Mouse (Mus musculus) myocyte (in vitro differentiated cells): ENCODE results near the gene Prdm11. TPM values are rescaled to one million over a fixed set of nuclear protein-coding genes. Genes with fewer than 3 reads are reported as not detected.
A peak's percentile ranks its signal among the peaks of the same experiment; 100 is the strongest.

Source experiments
- H3K27me3 ChIP-seq: one replicate; pipeline ENCODE4 v1.6.1; 2011; ENCODE audit not compliant: control insufficient read depth, insufficient read depth, insufficient read length
- H3K36me3 ChIP-seq: one replicate; pipeline ENCODE4 v1.6.1; 2011; ENCODE audit not compliant: control insufficient read depth, insufficient read depth
- H3K4me2 ChIP-seq: one replicate; pipeline ENCODE4 v1.6.1; 2011; ENCODE audit warnings: low read depth, control low read depth
- H3K4me3 ChIP-seq: one replicate; pipeline ENCODE4 v1.5.1; 2011; ENCODE audit warnings: mild to moderate bottlenecking, control low read depth, moderate library complexity
- H3K79me2 ChIP-seq: one replicate; pipeline ENCODE4 v1.6.1; 2011; ENCODE audit not compliant: control insufficient read depth, insufficient read depth
- H3ac ChIP-seq: one replicate; pipeline ENCODE4 v1.6.1; 2011; ENCODE audit not compliant: control insufficient read depth, insufficient read length
- CEBPB ChIP-seq: IDR thresholded peaks from 2 replicates; pipeline ENCODE4 v1.6.1; 2011; ENCODE audit warnings: mild to moderate bottlenecking, moderate library complexity; ENCODE audit not compliant: poor library complexity, insufficient read depth, severe bottlenecking
- E2F4 ChIP-seq: IDR thresholded peaks from one replicate; pipeline ENCODE4 v1.6.1; 2011; ENCODE audit warnings: mild to moderate bottlenecking, control low read depth, moderate library complexity; ENCODE audit not compliant: insufficient read depth
- MAX ChIP-seq: IDR thresholded peaks from one replicate; pipeline ENCODE4 v1.6.1; 2011; ENCODE audit warnings: low read depth, mild to moderate bottlenecking, control low read depth
- MYOD1 ChIP-seq, 3 experiments: IDR thresholded peaks; one replicate each; pipeline ENCODE4 v1.6.1; 2011; ENCODE audit warnings: control low read depth in 2 of 3, low read depth in 2 of 3, mild to moderate bottlenecking in 2 of 3, moderate library complexity in 1 of 3; ENCODE audit not compliant: insufficient read length in 2 of 3, control insufficient read depth in 1 of 3
- MYOG ChIP-seq, 3 experiments: IDR thresholded peaks; one replicate each; pipeline ENCODE4 v1.6.1; 2011; ENCODE audit warnings: control low read depth in 2 of 3, low read depth in 2 of 3, mild to moderate bottlenecking in 2 of 3; ENCODE audit not compliant: insufficient read length in 2 of 3, control insufficient read depth in 1 of 3, insufficient read depth in 1 of 3
- POLR2A ChIP-seq: IDR thresholded peaks from one replicate; pipeline ENCODE4 v1.6.1; 2011; ENCODE audit warnings: low read depth, mild to moderate bottlenecking, control low read depth, moderate library complexity; ENCODE audit not compliant: insufficient read length
- POLR2AphosphoS2 ChIP-seq: IDR thresholded peaks from one replicate; pipeline ENCODE4 v1.6.1; 2011; ENCODE audit warnings: low read depth, control low read depth; ENCODE audit not compliant: insufficient read length
- REST ChIP-seq: IDR thresholded peaks from one replicate; pipeline ENCODE4 v1.6.1; 2011; ENCODE audit warnings: mild to moderate bottlenecking, control low read depth, moderate library complexity; ENCODE audit not compliant: insufficient read depth, insufficient read length
- SRF ChIP-seq: IDR thresholded peaks from one replicate; pipeline ENCODE4 v1.6.1; 2011; ENCODE audit warnings: low read depth; ENCODE audit not compliant: control insufficient read depth, insufficient read length
- TCF12 ChIP-seq: IDR thresholded peaks from one replicate; pipeline ENCODE4 v1.6.1; 2011; ENCODE audit warnings: mild to moderate bottlenecking, control low read depth; ENCODE audit not compliant: poor library complexity, insufficient read depth, severe bottlenecking
- TCF3 ChIP-seq: IDR thresholded peaks from one replicate; pipeline ENCODE4 v1.6.1; 2011; ENCODE audit warnings: low read depth, control low read depth; ENCODE audit not compliant: insufficient read length
- USF1 ChIP-seq: IDR thresholded peaks from one replicate; pipeline ENCODE4 v1.6.1; 2011; ENCODE audit warnings: low read depth, mild to moderate bottlenecking, control low read depth, moderate library complexity
- polyA plus RNA-seq: library from polyadenylated mRNA; unstranded; fragments of >200 nt; fragmentation: generic; extraction: Trizol; gene quantifications from one replicate; pipeline ENCODE4 v1.2.1, GENCODE M21; 2012; ENCODE audit warnings: missing spikeins

Gene Prdm11
- polyA plus RNA-seq, 1 experiment, result 0.78 TPM

DNA sequence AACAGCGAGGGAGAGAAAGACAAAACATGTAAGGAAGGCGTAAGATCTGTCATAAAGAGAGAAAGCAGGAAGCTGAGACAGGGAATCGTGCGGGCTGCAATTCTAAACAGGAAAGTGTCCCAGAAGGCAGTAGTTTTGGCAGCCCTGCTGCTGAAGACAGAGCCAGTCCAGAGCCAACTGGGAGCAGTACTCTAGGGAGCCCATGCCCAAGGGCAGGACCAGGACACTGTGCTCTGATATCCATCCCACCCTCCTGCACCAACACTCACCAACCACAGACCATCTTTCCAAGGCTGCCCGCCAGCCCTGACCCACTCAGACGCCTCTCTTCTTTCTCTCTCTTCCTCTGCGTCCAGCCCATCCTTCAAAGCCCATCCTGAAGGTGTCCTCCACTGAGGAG, 5.1 kb downstream of the Prdm11 start:
- Histone ChIP-seq H3K4me2 (no peak overlapping the region), H3K79me2 (no peaks in the 10 kb centered on the region)
- TF ChIP-seq SRF (no peak), POLR2AphosphoS2 (no peak), CEBPB (no peak), TCF12 (no peak), E2F4 (no peak), MYOG (IDR thresholded peaks at IDR 0.05; ENCODE audit: control insufficient read depth in 1 of 3, insufficient read depth in 1 of 3, insufficient read length in 2 of 3, low read depth in 2 of 3) (no peak), MYOD1 (IDR thresholded peaks at IDR 0.05; ENCODE audit: control insufficient read depth in 1 of 3, insufficient read length in 2 of 3, low read depth in 2 of 3) (no peak), REST (no peak), POLR2A (no peak), MAX (no peak), TCF3 (no peak), USF1 (no peak)

DNA sequence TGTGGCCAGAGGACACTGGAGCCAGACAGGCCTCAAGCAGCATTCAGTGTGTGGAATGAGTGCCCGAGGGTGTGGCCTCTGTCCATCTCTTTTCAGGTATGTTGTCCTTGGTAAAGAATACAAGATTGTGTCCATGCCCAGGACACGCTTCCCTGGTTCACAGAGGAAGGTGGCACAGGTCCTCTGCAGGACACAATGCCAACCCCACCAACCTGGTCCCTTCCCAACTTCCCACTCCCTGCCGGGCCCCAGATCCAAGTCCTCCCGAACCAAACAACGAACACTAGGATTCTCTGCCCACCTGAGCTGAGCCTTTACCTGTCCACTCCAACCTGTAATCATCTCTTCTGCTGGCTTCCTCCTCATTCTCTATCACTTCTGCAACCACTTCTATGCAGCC, 6.3 kb downstream of the Prdm11 start:
- H3K27me3 ChIP-seq, result peaks cover 37% of the 10 kb centered on the region
- no peak overlapping the region for H3K4me3 ChIP-seq
- H3K36me3 ChIP-seq, result no peaks in the 10 kb centered on the region
- TF ChIP-seq SRF (no peak), E2F4 (no peak)
- no peak overlapping the region for H3K4me2 ChIP-seq
- H3ac ChIP-seq, result no peak overlapping the region
- H3K79me2 ChIP-seq, result no peaks in the 10 kb centered on the region

More for the DNA sequence above, 5.1 kb downstream of the Prdm11 start:
- Histone ChIP-seq H3K4me3 (no peak overlapping the region), H3K36me3 (no peaks in the 10 kb centered on the region), H3K27me3 (peaks cover 32% of the 10 kb centered on the region), H3ac (no peak overlapping the region)

DNA sequence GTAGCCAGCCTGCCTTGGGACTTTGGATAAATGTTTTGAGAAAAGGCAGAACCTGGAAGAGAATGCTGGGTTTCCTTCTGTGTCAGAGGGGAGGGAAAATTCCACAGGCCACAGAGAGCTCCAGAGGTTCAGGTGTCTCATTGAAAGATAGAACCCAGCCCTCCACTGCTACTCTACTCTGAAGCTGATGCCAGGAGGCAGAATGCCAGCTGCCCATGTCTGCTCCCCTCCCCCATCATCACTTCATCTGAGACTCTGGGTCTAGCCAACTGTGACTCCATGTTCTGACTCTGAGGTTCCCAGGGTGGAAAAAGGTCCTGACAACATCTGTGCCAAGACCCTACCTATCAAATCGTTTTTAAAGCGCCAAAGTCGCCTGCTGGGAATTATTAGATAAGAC, 6.9 kb downstream of the Prdm11 start:
- Histone ChIP-seq H3K4me2 (no peak overlapping the region), H3K4me3 (no peak overlapping the region), H3K36me3 (no peaks in the 10 kb centered on the region), H3ac (no peak overlapping the region), H3K79me2 (no peaks in the 10 kb centered on the region), H3K27me3 (peaks cover 37% of the 10 kb centered on the region)
- TF ChIP-seq POLR2A (no peak), MYOD1 (IDR thresholded peaks at IDR 0.05; ENCODE audit: control insufficient read depth in 1 of 3, insufficient read length in 2 of 3, low read depth in 2 of 3) (no peak), MAX (no peak), TCF12 (no peak), USF1 (no peak), REST (no peak), TCF3 (no peak), CEBPB (no peak), E2F4 (no peak), MYOG (IDR thresholded peaks at IDR 0.05; ENCODE audit: control insufficient read depth in 1 of 3, insufficient read depth in 1 of 3, insufficient read length in 2 of 3, low read depth in 2 of 3) (no peak), SRF (no peak), POLR2AphosphoS2 (no peak)

GRCm38 (mm10) chr2:93035631-93036030, 10.3 kb downstream of the Prdm11 start:
- Histone ChIP-seq H3ac (no peak overlapping the region), H3K79me2 (no peaks in the 10 kb centered on the region), H3K27me3 (peaks cover 32% of the 10 kb centered on the region), H3K4me2 (no peak overlapping the region), H3K4me3 (no peak overlapping the region), H3K36me3 (no peaks in the 10 kb centered on the region)
- TF ChIP-seq E2F4 (no peak), MAX (no peak), USF1 (no peak), CEBPB (no peak), MYOD1 (IDR thresholded peaks at IDR 0.05; ENCODE audit: control insufficient read depth in 1 of 3, insufficient read length in 2 of 3, low read depth in 2 of 3) (peak in 1 of 3 experiments; percentile 30), POLR2A (no peak), SRF (no peak), MYOG (IDR thresholded peaks at IDR 0.05; ENCODE audit: control insufficient read depth in 1 of 3, insufficient read depth in 1 of 3, insufficient read length in 2 of 3, low read depth in 2 of 3) (peak in 1 of 3 experiments; percentile 78), TCF12 (no peak), REST (no peak), TCF3 (no peak), POLR2AphosphoS2 (no peak)

DNA sequence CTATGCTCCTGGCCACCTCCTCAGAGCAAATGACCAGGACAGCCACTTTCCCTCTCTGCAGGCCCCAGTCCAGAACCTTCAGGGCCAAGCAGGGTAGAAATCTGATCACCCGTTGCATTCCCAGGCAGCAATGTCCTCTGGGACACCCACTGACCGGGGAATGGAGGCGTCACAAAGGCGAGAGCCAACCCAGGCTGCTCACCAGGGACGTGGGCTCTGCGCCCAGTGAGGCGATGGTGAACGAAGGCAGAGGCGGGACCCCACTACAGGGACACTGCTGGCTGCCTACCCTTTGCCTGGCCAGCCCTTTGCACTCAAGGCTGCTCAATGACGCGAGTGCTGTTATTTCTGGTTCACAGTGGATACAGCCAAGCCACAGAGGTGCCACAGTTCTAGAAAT, 13.3 kb downstream of the Prdm11 start:
- no peak overlapping the region for H3ac ChIP-seq
- peaks cover 35% of the 10 kb centered on the region for H3K27me3 ChIP-seq
- no peak overlapping the region for H3K4me3 ChIP-seq
- no peaks in the 10 kb centered on the region for H3K79me2 ChIP-seq
- H3K36me3 ChIP-seq, result no peaks in the 10 kb centered on the region
- no peak for TF ChIP-seq CEBPB
- no peak for TF ChIP-seq MYOG (IDR thresholded peaks at IDR 0.05; ENCODE audit: control insufficient read depth in 1 of 3, insufficient read depth in 1 of 3, insufficient read length in 2 of 3, low read depth in 2 of 3)
- TF ChIP-seq REST, result no peak
- peak in 1 of 3 experiments; percentile 8 for TF ChIP-seq MYOD1 (IDR thresholded peaks at IDR 0.05; ENCODE audit: control insufficient read depth in 1 of 3, insufficient read length in 2 of 3, low read depth in 2 of 3)
- no peak for TF ChIP-seq POLR2AphosphoS2
- no peak for TF ChIP-seq SRF
- H3K4me2 ChIP-seq, result peak overlapping the region; percentile 42
